Mouse (Mus musculus) liver, embryonic 14.5 days (tissue): ENCODE measurements at regions not wholly inside any gene's neighbourhood (a gene's known extent, or its start where the extent isn't known, plus 50 kb on each side); places are given as distances from the start of the nearest gene placed in this dataset.

ENCODE experiments used
- ATAC-seq: fragments of 200-750 bp; cut with Nextera tagmentation; 2 replicates; pipeline ENCODE4 v1.8.0; 2017; ENCODE audit warnings: moderate number of reproducible peaks, mild to moderate bottlenecking, moderate library complexity; ENCODE audit not compliant: insufficient read depth
- DNase-seq, 3 experiments: peaks; one replicate each; pipeline ENCODE4 v3.0.0-alpha.2; 2012 to 2013; ENCODE audit warnings: low read depth in 3 of 3, low spot score in 3 of 3
- H3K27ac ChIP-seq: fragments of 300-500 bp; sonication (generic); 2 replicates; pipeline ENCODE4 v1.5.1; 2014; ENCODE audit warnings: moderate library complexity, mild to moderate bottlenecking, control low read depth, inconsistent platforms
- H3K27me3 ChIP-seq: fragments of 300-500 bp; sonication (generic); 2 replicates; pipeline ENCODE4 v1.6.1; 2014; ENCODE audit warnings: mild to moderate bottlenecking, low read length, moderate library complexity; ENCODE audit not compliant: control insufficient read depth, insufficient read depth
- H3K36me3 ChIP-seq: fragments of 300-500 bp; sonication (generic); replicated peaks from 2 replicates; pipeline ENCODE4 v1.6.1; 2014; ENCODE audit warnings: low read depth; ENCODE audit not compliant: control insufficient read depth, insufficient read depth
- H3K4me1 ChIP-seq, 2 experiments: fragments of 200-500 bp in 1 of 2; fragments of 300-500 bp in 1 of 2; sonication (generic) in 1 of 2; replicated peaks; 2 replicates each; pipeline ENCODE4 v1.6.1; 2012 to 2014; ENCODE audit warnings: antibody characterized with exemption in 1 of 2, inconsistent platforms in 1 of 2, low read length in 1 of 2; ENCODE audit not compliant: control insufficient read depth in 2 of 2, insufficient read depth in 2 of 2
- H3K4me2 ChIP-seq: fragments of 300-500 bp; sonication (generic); 2 replicates; pipeline ENCODE4 v1.6.1; 2014; ENCODE audit warnings: low read depth, mild to moderate bottlenecking, control low read depth, moderate library complexity
- H3K4me3 ChIP-seq, 2 experiments: fragments of 200-500 bp in 1 of 2; fragments of 300-500 bp in 1 of 2; sonication (generic) in 1 of 2; 2 replicates each; pipeline ENCODE4 v1.5.1; 2012 to 2014; ENCODE audit warnings: low read depth in 2 of 2, low read length in 2 of 2, mild to moderate bottlenecking in 2 of 2, control low read depth in 1 of 2, inconsistent platforms in 1 of 2, moderate library complexity in 1 of 2; ENCODE audit not compliant: insufficient read depth in 1 of 2
- H3K9ac ChIP-seq: fragments of 300-500 bp; sonication (generic); replicated peaks from 2 replicates; pipeline ENCODE4 v1.6.1; 2014; ENCODE audit warnings: mild to moderate bottlenecking, control low read depth, moderate library complexity
- H3K9me3 ChIP-seq: fragments of 300-500 bp; sonication (generic); 2 replicates; pipeline ENCODE4 v1.6.1; 2016; ENCODE audit warnings: low read length, mixed read lengths; ENCODE audit not compliant: control insufficient read depth
- CTCF ChIP-seq: IDR thresholded peaks from 2 replicates; pipeline ENCODE4 v1.5.1; 2016; ENCODE audit warnings: antibody characterized with exemption, low read depth, control low read depth
- EP300 ChIP-seq: IDR thresholded peaks from 2 replicates; pipeline ENCODE4 v1.6.1; 2016; ENCODE audit warnings: antibody characterized with exemption, low read depth
- WGBS: fragments of 180-500 bp; shearing (Covaris S2); extraction: QIAGEN DNeasy Blood & Tissue Kit; methylation state at CpG from one replicate; pipeline ENCODE4 v1.1.7; 2014; ENCODE audit not compliant: insufficient replicate concordance; 5-methylcytosine and 5-hydroxymethylcytosine counted together

GRCm38 (mm10) chr3:98994086-98994485, 101.0 kb upstream of the Hao2 start:
- H3K9me3 ChIP-seq: no peaks in the 10 kb centered on the region
- ATAC-seq (no peak), DNase-seq (no peak)

GRCm38 (mm10) chr3:99030636-99031035, 110.2 kb upstream of the Wars2 start:
- Histone ChIP-seq H3K36me3 (no peaks in the 10 kb centered on the region), H3K4me1 (no peaks in the 10 kb centered on the region), H3K4me2 (no peak overlapping the region), H3K9me3 (no peaks in the 10 kb centered on the region; the same call in 1 of the 2 replicates), H3K4me3 (no peak overlapping the region), H3K27ac (no peak overlapping the region), H3K27me3 (no peaks in the 10 kb centered on the region), H3K9ac (no peak overlapping the region)
- TF ChIP-seq CTCF (no peak), EP300 (no peak)
- 29% methylated on average over 1 of the region's 1 CpGs for WGBS
- no peak for ATAC-seq
- DNase-seq: no peak

More at GRCm38 (mm10) chr3:98994086-98994485, 101.0 kb upstream of the Hao2 start:
- H3K27me3 ChIP-seq: no peaks in the 10 kb centered on the region
- H3K27ac ChIP-seq: no peak overlapping the region
- TF ChIP-seq EP300: no peak
- no peak for TF ChIP-seq CTCF
- no peaks in the 10 kb centered on the region; a peak in 1 of 4 replicates for H3K4me1 ChIP-seq
- no peak overlapping the region for H3K4me2 ChIP-seq
- no peak overlapping the region for H3K4me3 ChIP-seq
- H3K36me3 ChIP-seq: no peaks in the 10 kb centered on the region
- no peak overlapping the region for H3K9ac ChIP-seq

DNA sequence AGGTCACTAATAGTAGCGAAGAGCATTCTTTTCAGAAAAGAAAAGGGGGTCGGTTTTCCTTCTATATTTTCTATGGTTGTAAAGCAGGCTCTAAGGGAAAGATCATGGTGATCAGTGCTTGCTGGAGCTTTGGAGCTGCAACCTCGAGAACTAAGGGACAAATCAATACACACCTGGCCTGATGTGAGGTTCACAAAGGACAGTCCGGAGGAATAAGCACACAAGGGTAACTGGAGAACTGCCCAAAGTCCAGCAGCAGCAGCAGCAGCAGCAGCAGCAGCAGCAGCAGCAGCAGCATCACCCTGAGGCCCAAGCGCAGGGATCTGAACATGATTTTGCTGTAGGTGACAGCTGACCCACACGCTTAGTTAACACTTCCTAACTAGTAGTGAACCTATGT, 94.7 kb upstream of the Wars2 start:
- no peak overlapping the region for H3K4me2 ChIP-seq
- H3K9me3 ChIP-seq: no peaks in the 10 kb centered on the region
- no peaks in the 10 kb centered on the region for H3K36me3 ChIP-seq
- TF ChIP-seq CTCF (no peak), EP300 (no peak)
- DNase-seq (peak in 2 of 3 experiments; percentile 23 to 25), ATAC-seq (no peak)
- no peaks in the 10 kb centered on the region for H3K27me3 ChIP-seq
- 47% methylated on average over 6 of the region's 6 CpGs for WGBS
- H3K27ac ChIP-seq: no peak overlapping the region
- no peak overlapping the region for H3K4me3 ChIP-seq
- no peaks in the 10 kb centered on the region for H3K4me1 ChIP-seq
- H3K9ac ChIP-seq: no peak overlapping the region

DNA sequence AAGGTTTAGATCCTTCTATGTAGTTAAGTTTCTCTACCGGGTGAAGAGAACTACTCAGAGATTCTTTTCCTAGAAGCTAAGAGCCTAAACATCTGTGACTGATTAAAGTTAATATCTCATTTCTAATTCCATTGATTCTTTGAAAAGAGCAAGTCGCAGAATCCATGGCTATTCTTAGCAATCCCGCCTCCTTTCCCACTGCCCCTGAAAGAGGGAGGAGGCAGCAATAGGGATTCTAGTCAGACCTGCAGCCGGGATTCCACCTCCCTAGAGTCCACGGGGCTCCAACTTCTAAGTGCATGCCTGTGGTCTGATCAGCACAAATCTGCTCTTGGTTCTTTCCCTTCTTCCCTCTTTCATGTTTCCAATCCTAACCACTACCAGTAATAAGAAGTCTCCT, 93.7 kb upstream of the Wars2 start:
- H3K4me1 ChIP-seq: no peaks in the 10 kb centered on the region
- DNase-seq (no peak), ATAC-seq (no peak)
- H3K4me3 ChIP-seq: no peak overlapping the region
- TF ChIP-seq CTCF (no peak), EP300 (no peak)
- H3K36me3 ChIP-seq: no peaks in the 10 kb centered on the region
- H3K4me2 ChIP-seq: no peak overlapping the region
- no peaks in the 10 kb centered on the region for H3K9me3 ChIP-seq
- H3K9ac ChIP-seq: no peak overlapping the region
- H3K27ac ChIP-seq: no peak overlapping the region
- 70% methylated on average over 5 of the region's 5 CpGs for WGBS
- no peaks in the 10 kb centered on the region for H3K27me3 ChIP-seq

GRCm38 (mm10) chr3:99049305-99049704, 91.6 kb upstream of the Wars2 start:
- no peak for ATAC-seq
- Histone ChIP-seq H3K27me3 (no peaks in the 10 kb centered on the region), H3K36me3 (no peaks in the 10 kb centered on the region), H3K4me2 (no peak overlapping the region), H3K4me1 (no peaks in the 10 kb centered on the region), H3K9ac (no peak overlapping the region), H3K4me3 (no peak overlapping the region), H3K9me3 (no peaks in the 10 kb centered on the region), H3K27ac (no peak overlapping the region)
- TF ChIP-seq EP300 (no peak), CTCF (peak; percentile 45)
- WGBS: 37% methylated on average over 2 of the region's 2 CpGs
- DNase-seq: no peak
